Mouse (Mus musculus) B cell, adult 67 days (primary cell): ENCODE data around the gene 0610009B22Rik. TPM values are rescaled to one million over a fixed set of nuclear protein-coding genes. Genes with fewer than 3 reads are reported as not detected.

Source experiments
- total RNA-seq, 2 experiments: library from RNA; stranded (reverse); gene quantifications; 4 replicates each; pipeline ENCODE4 v1.2.4; 2023

0610009B22Rik gene
- total RNA-seq: 10 to 100 TPM in 1 of 2 experiments, 1 to 10 TPM in 1; 8.7 to 10.5 TPM

DNA sequence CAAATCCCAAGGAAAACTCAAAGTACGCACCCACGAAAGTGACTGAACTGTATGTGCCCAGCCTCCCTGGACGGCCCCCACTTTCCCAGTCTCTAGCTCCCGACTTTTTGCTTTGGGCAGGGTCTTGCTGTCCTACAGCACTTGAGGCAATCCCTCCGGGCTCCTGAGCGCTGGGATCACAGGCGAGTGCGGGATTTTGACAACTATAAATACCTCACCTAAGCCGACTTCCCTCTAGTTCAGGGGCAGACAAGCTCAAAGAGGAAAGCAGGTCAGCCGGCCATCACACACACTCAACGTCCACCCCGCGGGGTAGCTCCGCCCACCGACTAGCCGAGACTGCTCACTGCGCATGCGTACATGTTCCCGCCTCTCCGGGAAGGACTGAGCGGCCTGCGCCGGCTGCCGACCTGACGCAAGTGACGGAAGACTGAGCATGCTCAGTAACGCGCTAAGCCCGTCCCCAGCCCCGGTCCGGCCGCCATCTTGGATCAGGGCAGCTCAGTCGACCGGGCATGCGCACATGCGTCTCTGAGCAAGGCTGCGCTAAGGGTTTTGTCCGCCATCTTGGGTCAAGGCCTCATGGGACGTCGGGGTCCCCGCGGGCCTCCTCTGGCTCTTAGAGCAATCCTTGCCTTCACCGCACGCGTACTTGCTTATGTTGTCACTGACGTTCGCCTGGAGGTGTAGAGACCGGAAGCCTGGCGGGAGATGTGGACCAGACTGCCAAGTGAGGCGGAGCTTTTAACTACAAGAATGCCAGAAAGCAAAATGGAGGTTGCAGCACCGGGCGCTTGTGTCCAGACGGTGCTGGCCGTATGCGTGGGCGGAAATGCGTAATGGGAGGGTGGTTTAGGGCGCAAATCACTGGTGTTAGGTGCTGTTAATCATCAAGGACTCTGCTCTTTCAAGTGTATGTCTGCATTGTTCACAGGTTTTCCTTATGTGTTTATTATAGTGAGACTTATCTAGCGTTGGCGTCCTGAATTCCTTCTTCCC lies at the start of gene 0610009B22Rik:
TSS of gene 0610009B22Rik (minus strand) at position 545 of the 999 bp plus-strand sequence.

DNA sequence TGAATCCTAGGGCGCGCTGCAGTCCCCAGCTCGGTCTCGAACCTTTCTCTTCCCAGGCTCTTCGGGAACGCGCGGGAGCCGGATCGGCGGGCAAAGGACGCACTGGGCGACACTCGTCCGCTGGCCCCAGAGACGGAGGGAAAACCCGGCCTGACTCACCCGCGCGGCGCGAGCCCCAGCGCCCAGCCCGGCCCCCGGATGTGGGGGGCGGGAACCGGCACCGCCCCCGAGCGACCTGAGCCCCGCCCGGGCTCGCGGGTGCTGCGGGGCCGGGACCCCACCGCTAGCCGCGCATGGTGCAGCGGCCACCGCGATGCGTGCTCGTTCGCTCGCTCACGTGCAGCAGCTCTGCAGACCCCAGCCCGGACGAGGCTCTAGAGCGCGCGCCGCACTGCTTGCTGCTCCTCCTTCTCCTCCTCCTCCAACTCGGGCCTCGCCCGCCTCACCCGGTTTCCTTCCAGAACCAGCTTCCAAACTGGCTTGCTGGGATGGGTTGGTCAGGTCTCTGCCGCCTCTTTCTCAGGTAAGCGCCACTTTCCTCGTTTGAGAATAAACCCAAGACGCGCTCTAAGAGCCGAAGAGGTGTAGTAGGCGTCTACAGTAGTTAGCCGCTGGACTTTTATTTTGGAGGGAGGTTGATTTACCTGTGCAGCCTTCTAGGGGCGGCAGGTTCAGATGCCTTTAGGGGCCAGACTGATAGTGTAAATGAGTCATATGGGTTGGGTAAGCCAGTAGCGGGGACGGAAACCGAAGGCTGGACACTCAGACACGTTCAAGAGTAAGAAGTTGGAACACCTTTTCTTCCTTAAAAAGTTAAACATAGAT lies 37.8 kb downstream of the 0610009B22Rik start, which contains the start of the genes N4bp3 and D930048N14Rik:
TSS of gene N4bp3 (minus strand) at position 152 of the 825 bp plus-strand sequence.
TSS of gene D930048N14Rik (plus strand) at position 264 of the 825 bp plus-strand sequence.

DNA sequence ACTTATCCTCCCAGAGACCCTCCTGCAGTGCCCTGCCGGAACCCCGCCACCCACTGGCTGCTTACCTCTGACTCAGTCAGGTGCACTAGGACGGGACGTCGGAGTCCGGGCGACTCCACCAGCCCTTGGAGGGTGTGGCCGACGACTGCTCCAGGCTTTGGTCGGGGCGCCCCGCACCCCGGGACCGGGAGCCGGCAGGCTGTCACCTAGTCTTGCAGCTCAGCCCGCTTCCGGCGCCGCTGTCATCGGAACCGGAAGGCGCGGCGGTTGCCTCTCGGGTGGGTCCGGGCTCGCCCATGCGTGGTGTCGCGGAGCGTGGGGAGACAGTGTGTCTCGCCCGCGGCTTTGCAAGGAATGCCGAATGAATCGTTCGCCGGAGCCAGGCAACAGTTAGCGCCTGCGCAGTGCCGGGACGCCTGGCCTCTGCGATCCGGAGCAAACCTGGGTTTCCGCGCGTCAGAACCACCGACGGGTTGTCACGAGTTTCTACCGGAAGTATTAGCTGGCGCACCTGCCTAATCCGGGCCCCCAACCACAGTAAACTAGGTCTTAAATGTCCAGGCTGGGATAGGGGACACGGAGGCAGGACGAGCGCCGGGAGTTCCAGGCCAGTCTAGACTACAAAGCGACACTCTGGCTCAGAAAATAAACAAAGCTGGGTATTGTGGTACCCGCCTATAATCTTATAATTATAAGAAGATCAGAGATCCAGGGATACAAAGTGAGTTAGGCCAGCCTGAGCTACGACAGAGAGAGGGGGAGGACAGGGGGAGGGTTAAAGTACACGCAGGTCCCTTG lies 53.0 kb downstream of the 0610009B22Rik start, which contains the start of gene Rmnd5b:
TSS of gene Rmnd5b (minus strand) at position 372 of the 798 bp plus-strand sequence.

Other genes with a start within 250 kb of the 0610009B22Rik start
- gene Phykpl, start 104.1 kb downstream of the 0610009B22Rik start, total RNA-seq: 10 to 100 TPM; 21.4 to 28.5 TPM
- 100 to 1,000 TPM; 247 to 261 TPM for gene Hnrnpab, start 82.0 kb downstream of the 0610009B22Rik start, total RNA-seq
- gene Nhp2, start 69.1 kb downstream of the 0610009B22Rik start, total RNA-seq: 10 to 100 TPM; 54.4 to 59.9 TPM
- gene Rmnd5b, start 53.0 kb downstream of the 0610009B22Rik start, total RNA-seq: 100 to 1,000 TPM in 1 of 2 experiments, 10 to 100 TPM in 1; 90.1 to 123 TPM
- 10 to 100 TPM; 25.7 to 27.9 TPM for gene N4bp3, start 38.0 kb downstream of the 0610009B22Rik start, total RNA-seq
- gene D930048N14Rik, start 37.9 kb downstream of the 0610009B22Rik start, total RNA-seq: 1 to 10 TPM; 3.1 to 4.1 TPM
- 10 to 100 TPM; 59.1 to 76.4 TPM for gene Sec24a, start 74.8 kb upstream of the 0610009B22Rik start, total RNA-seq
- 10 to 100 TPM; 29.3 to 37.8 TPM for gene Sar1b, start 74.8 kb upstream of the 0610009B22Rik start, total RNA-seq
- 10 to 100 TPM; 69.9 to 75.1 TPM for gene Jade2, start 168.8 kb upstream of the 0610009B22Rik start, total RNA-seq